Mouse (Mus musculus) thymus, adult 2 months (tissue): ENCODE data around the gene Aebp2. TPM values are rescaled to one million over a fixed set of nuclear protein-coding genes. Genes with fewer than 3 reads are reported as not detected.

ENCODE experiments used
- DNase-seq: peaks from one replicate; pipeline ENCODE4 v3.0.0; 2021
- H3K27ac ChIP-seq: fragments of 200-500 bp; 2 replicates; pipeline ENCODE4 v1.5.1; 2012; ENCODE audit warnings: low read length, control low read depth; ENCODE audit not compliant: control insufficient read depth, insufficient read depth
- H3K27me3 ChIP-seq: fragments of 200-500 bp; 2 replicates; pipeline ENCODE4 v1.6.1; 2012; ENCODE audit warnings: mild to moderate bottlenecking, low read length, moderate library complexity, mixed read lengths; ENCODE audit not compliant: control insufficient read depth, insufficient read depth
- H3K36me3 ChIP-seq: fragments of 200-500 bp; 2 replicates; pipeline ENCODE4 v1.6.1; 2012; ENCODE audit warnings: mild to moderate bottlenecking, low read length, moderate library complexity; ENCODE audit not compliant: control insufficient read depth, insufficient read depth
- H3K4me1 ChIP-seq: fragments of 200-500 bp; replicated peaks from 2 replicates; pipeline ENCODE4 v1.6.1; 2012; ENCODE audit warnings: low read length; ENCODE audit not compliant: control insufficient read depth, insufficient read depth
- H3K4me3 ChIP-seq: fragments of 200-500 bp; 2 replicates; pipeline ENCODE4 v1.5.1; 2012; ENCODE audit warnings: mild to moderate bottlenecking, low read length, control low read depth, moderate library complexity; ENCODE audit not compliant: control insufficient read depth, insufficient read depth
- CTCF ChIP-seq: fragments of 200-500 bp; IDR thresholded peaks from 2 replicates; pipeline ENCODE4 v1.5.1; 2012; ENCODE audit warnings: mild to moderate bottlenecking, control low read depth, low read length, moderate library complexity, borderline replicate concordance; ENCODE audit not compliant: control insufficient read depth, poor library complexity, insufficient read depth; ENCODE audit errors: extremely low read depth
- POLR2A ChIP-seq: fragments of 200-500 bp; IDR thresholded peaks from 2 replicates; pipeline ENCODE4 v1.6.1; 2012; ENCODE audit warnings: mild to moderate bottlenecking, low read length, control low read depth, moderate library complexity; ENCODE audit not compliant: control insufficient read depth, poor library complexity, insufficient read depth; ENCODE audit errors: extremely low read depth
- WGBS: fragments of 180-500 bp; shearing (Covaris S2); methylation state at CpG from one replicate; pipeline ENCODE4 v1.1.7; 2018; 5-methylcytosine and 5-hydroxymethylcytosine counted together
- polyA plus RNA-seq: library from polyadenylated mRNA; depleted of rRNA; stranded (reverse); fragments of >200 nt; gene quantifications from 2 replicates; pipeline ENCODE4 v1.2.3, GENCODE M21; 2012

Aebp2 gene
- polyA plus RNA-seq, 1 experiment = 56.9 TPM

- no peaks in the 10 kb centered on the region for H3K36me3 ChIP-seq
- 95% methylated on average over 10 of the region's 10 CpGs for WGBS
- H3K27ac ChIP-seq = no peak overlapping the region
- H3K4me1 ChIP-seq = no peaks in the 10 kb centered on the region
- TF ChIP-seq CTCF (no peak), POLR2A (no peak)
- no peak for DNase-seq
- no peak overlapping the region for H3K4me3 ChIP-seq
- H3K27me3 ChIP-seq = no peaks in the 10 kb centered on the region
These were observed 15.9 kb upstream of the Aebp2 start for GRCm38 (mm10) chr6:140606534-140606933.

- no peak for DNase-seq
- Histone ChIP-seq H3K27me3 (no peaks in the 10 kb centered on the region), H3K4me3 (no peak overlapping the region), H3K27ac (no peak overlapping the region), H3K36me3 (no peaks in the 10 kb centered on the region), H3K4me1 (no peaks in the 10 kb centered on the region)
- TF ChIP-seq CTCF = no peak
- no peak for TF ChIP-seq POLR2A
- 96% methylated on average over 6 of the region's 6 CpGs for WGBS
These were observed 13.8 kb upstream of the Aebp2 start for GRCm38 (mm10) chr6:140608666-140609065.

DNA sequence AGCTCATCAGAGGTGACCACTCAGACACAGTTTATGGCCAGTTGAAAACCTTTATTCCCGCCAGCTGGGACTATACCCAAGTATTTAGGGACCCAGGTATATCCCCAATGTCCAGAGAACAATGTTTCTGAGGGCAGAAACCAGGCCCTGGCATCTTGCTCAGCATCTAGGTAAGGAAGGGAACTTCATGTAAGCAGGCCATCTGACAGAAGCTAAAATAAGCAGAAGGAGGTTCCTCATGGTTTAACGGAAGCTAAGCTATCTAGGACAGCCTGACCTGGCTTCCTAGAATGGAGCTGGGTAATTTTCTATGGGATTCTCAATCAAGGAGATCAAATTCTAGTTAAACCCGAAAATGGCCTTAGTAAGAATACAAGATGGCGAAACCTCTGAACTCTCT, 12.9 kb upstream of the Aebp2 start:
- 89% methylated on average over 4 of the region's 4 CpGs for WGBS
- no peak for TF ChIP-seq CTCF
- no peak for TF ChIP-seq POLR2A
- Histone ChIP-seq H3K36me3 (no peaks in the 10 kb centered on the region), H3K4me3 (no peak overlapping the region), H3K4me1 (no peaks in the 10 kb centered on the region), H3K27me3 (no peaks in the 10 kb centered on the region), H3K27ac (no peak overlapping the region)
- no peak for DNase-seq

GRCm38 (mm10) chr6:140610117-140610516, 12.3 kb upstream of the Aebp2 start:
- H3K36me3 ChIP-seq = no peaks in the 10 kb centered on the region
- H3K27ac ChIP-seq = no peak overlapping the region
- H3K4me3 ChIP-seq = no peak overlapping the region
- H3K27me3 ChIP-seq = no peaks in the 10 kb centered on the region
- TF ChIP-seq POLR2A (no peak), CTCF (no peak)
- DNase-seq = no peak
- 46% methylated on average over 5 of the region's 5 CpGs for WGBS
- no peaks in the 10 kb centered on the region for H3K4me1 ChIP-seq

- no peak for DNase-seq
These were observed 11.2 kb upstream of the Aebp2 start for GRCm38 (mm10) chr6:140611282-140611681.

GRCm38 (mm10) chr6:140611893-140612473, 10.5 kb upstream of the Aebp2 start:
- no peaks in the 10 kb centered on the region for H3K27me3 ChIP-seq
- no peak overlapping the region for H3K4me3 ChIP-seq
- no peak for DNase-seq
- TF ChIP-seq CTCF = no peak
- no peak for TF ChIP-seq POLR2A
- no peaks in the 10 kb centered on the region for H3K36me3 ChIP-seq
- 95% methylated on average over 13 of the region's 13 CpGs for WGBS
- no peak overlapping the region for H3K27ac ChIP-seq
- no peaks in the 10 kb centered on the region for H3K4me1 ChIP-seq

More at GRCm38 (mm10) chr6:140611282-140611681, 11.2 kb upstream of the Aebp2 start:
- Histone ChIP-seq H3K4me3 (no peak overlapping the region), H3K36me3 (no peaks in the 10 kb centered on the region), H3K27me3 (no peaks in the 10 kb centered on the region), H3K27ac (no peak overlapping the region), H3K4me1 (no peaks in the 10 kb centered on the region)
- WGBS = 92% methylated on average over 4 of the region's 4 CpGs
- TF ChIP-seq POLR2A = no peak

- DNase-seq = no peak
- Histone ChIP-seq H3K4me1 (no peaks in the 10 kb centered on the region), H3K27ac (no peak overlapping the region), H3K27me3 (no peaks in the 10 kb centered on the region), H3K4me3 (no peak overlapping the region), H3K36me3 (no peaks in the 10 kb centered on the region)
- 92% methylated on average over 3 of the region's 3 CpGs for WGBS
- no peak for TF ChIP-seq POLR2A
- no peak for TF ChIP-seq CTCF
These were observed 8.6 kb upstream of the Aebp2 start for GRCm38 (mm10) chr6:140613822-140614221.
